Mouse (Mus musculus) heart, adult 2 months (tissue): ENCODE results near the gene Fam24a. TPM values are rescaled to one million over a fixed set of nuclear protein-coding genes. Genes with fewer than 3 reads are reported as not detected.

Experiments
- DNase-seq, 2 experiments: peaks; one replicate each; pipeline ENCODE4 v3.0.0; 2021
- H3K27ac ChIP-seq: fragments of 200-600 bp; 2 replicates; pipeline ENCODE4 v1.8.1; 2022
- H3K27me3 ChIP-seq: fragments of 200-500 bp; 2 replicates; pipeline ENCODE4 v1.6.1; 2012; ENCODE audit warnings: mild to moderate bottlenecking, low read length, inconsistent platforms, mixed read lengths; ENCODE audit not compliant: control insufficient read depth, insufficient read depth
- H3K36me3 ChIP-seq: fragments of 200-500 bp; 2 replicates; pipeline ENCODE4 v1.6.1; 2012; ENCODE audit warnings: low read length, inconsistent platforms; ENCODE audit not compliant: control insufficient read depth, insufficient read depth
- H3K4me1 ChIP-seq: fragments of 200-500 bp; 2 replicates; pipeline ENCODE4 v1.6.1; 2011; ENCODE audit warnings: low read length; ENCODE audit not compliant: control insufficient read depth, insufficient read depth
- H3K4me3 ChIP-seq: fragments of 200-600 bp; 2 replicates; pipeline ENCODE4 v1.8.1; 2022
- H3K79me2 ChIP-seq: fragments of 200-500 bp; replicated peaks from 2 replicates; pipeline ENCODE4 v1.6.1; 2012; ENCODE audit warnings: mild to moderate bottlenecking, inconsistent platforms, low read length, moderate library complexity, mixed read lengths; ENCODE audit not compliant: control insufficient read depth, insufficient read depth
- H3K9ac ChIP-seq: fragments of 200-500 bp; 2 replicates; pipeline ENCODE4 v1.6.1; 2012; ENCODE audit warnings: low read depth, mild to moderate bottlenecking, control low read depth, inconsistent platforms, low read length, mixed read lengths
- CTCF ChIP-seq: fragments of 200-600 bp; IDR thresholded peaks from 2 replicates; pipeline ENCODE4 v1.8.1; 2022; ENCODE audit warnings: antibody characterized with exemption, mild to moderate bottlenecking, moderate library complexity
- EP300 ChIP-seq: fragments of 200-500 bp; IDR thresholded peaks from 2 replicates; pipeline ENCODE4 v1.6.1; 2011; ENCODE audit warnings: low read depth, low read length, control low read depth; ENCODE audit not compliant: insufficient read depth
- POLR2A ChIP-seq: fragments of 200-500 bp; IDR thresholded peaks from 2 replicates; pipeline ENCODE4 v1.6.1; 2011; ENCODE audit warnings: mild to moderate bottlenecking, low read depth, low read length, control low read depth; ENCODE audit not compliant: insufficient read depth
- WGBS: fragments of 180-500 bp; shearing (Covaris S2); methylation state at CpG from one replicate; pipeline ENCODE4 v1.1.7; 2018; 5-methylcytosine and 5-hydroxymethylcytosine counted together
- intact Hi-C: fragments of 180-260 bp; cut with DNase I; formaldehyde crosslinking; loops from one replicate; pipeline ENCODE4 v1.15.1; 2025
- polyA plus RNA-seq: library from polyadenylated mRNA; depleted of rRNA; stranded (reverse); fragments of >200 nt; gene quantifications from 2 replicates; pipeline ENCODE4 v1.2.3, GENCODE M21; 2012
- total RNA-seq, 2 experiments: library from RNA; stranded (reverse); gene quantifications; 2 replicates each; pipeline ENCODE4 v1.2.3; 2021

Fam24a gene
- total and polyA plus RNA-seq, 3 experiments = not detected

DNA sequence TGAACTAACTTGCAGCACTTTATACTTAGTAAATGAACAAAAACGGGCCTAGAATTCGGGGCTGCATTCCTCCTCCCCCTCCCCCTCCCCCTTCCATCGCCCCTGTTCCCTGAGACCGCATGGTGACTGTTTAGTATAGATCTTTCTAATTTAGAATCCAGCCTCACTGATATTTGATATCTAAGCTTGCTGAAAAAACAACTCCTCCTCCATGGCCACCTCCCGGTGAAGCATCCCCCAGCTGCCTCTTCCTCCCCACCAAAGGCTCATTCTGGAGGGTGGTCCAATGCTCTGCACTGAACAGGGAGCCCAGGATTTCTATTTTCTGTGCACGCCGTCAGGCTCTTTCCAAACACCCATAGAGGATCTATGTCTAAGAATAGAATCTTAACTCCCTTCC is 15.3 kb upstream of the Fam24a start:
- Histone ChIP-seq H3K36me3 (no peaks in the 10 kb centered on the region), H3K27ac (no peak overlapping the region), H3K79me2 (no peaks in the 10 kb centered on the region), H3K4me3 (no peak overlapping the region), H3K4me1 (no peaks in the 10 kb centered on the region), H3K9ac (no peak overlapping the region), H3K27me3 (no peaks in the 10 kb centered on the region)
- WGBS = 67% methylated on average over 5 of the region's 7 CpGs
- intact Hi-C loops = no loop called here
- TF ChIP-seq EP300 = no peak
- no peak for TF ChIP-seq CTCF
- no peak for TF ChIP-seq POLR2A
- no peak for DNase-seq

DNA sequence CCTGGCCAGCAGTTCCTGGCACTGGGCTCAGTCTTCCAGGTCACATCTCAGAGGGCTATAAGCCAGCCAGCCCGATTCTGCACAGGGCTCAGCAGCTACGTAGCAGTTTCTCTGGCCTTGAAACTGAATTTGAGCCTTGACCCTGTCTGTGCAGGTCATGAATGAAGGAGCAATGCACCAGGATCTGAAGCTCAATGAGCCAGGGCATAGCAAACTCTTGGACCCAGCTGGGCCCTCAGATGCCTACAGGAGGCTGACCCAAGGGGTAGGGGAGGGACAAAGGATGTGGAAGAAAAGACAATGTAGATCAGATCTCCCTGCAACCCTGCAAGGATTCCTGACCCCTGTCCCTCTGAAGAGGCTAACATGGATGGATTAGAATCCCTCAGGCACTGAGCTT is 11.5 kb upstream of the Fam24a start, which contains the start of gene Cuzd1:
TSS of gene Cuzd1 (minus strand) at position 101 of the 400 bp plus-strand sequence.
- Histone ChIP-seq H3K79me2 (no peaks in the 10 kb centered on the region), H3K4me3 (no peak within 1 kb of the TSS), H3K27me3 (no peaks in the 10 kb centered on the region), H3K9ac (no peak within 1 kb of the TSS), H3K27ac (no peak within 1 kb of the TSS), H3K36me3 (no peaks in the 10 kb centered on the region), H3K4me1 (no peaks in the 10 kb centered on the region)
- WGBS = 45% methylated on average over 2 of the region's 2 CpGs
- no peak for DNase-seq
- no peak for TF ChIP-seq POLR2A
- no peak for TF ChIP-seq CTCF
- TF ChIP-seq EP300 = no peak
- intact Hi-C loops = no loop called here

DNA sequence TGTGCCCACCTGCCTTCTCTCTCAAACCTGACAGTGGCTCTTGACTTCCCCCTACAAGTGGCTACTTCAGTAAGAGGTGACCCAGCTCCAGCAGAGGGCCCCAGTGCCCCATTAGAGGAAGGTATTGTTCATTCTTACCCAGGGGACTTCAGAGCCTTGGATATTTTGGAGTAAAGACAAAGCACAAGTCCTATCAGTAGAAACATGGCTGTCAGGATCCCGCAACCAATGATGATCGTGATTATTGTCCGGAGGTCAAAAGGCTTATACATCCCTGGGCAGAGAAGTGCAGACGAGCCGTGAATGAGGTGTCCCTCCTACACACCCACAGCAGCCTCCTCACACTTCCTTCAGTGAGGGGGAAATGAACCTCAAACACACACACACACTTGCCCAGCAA is 6.6 kb upstream of the Fam24a start:
- no peaks in the 10 kb centered on the region for H3K36me3 ChIP-seq
- TF ChIP-seq CTCF (no peak), POLR2A (no peak), EP300 (no peak)
- H3K79me2 ChIP-seq = no peaks in the 10 kb centered on the region
- H3K27me3 ChIP-seq = no peaks in the 10 kb centered on the region
- H3K4me3 ChIP-seq = no peak overlapping the region
- no peak overlapping the region for H3K9ac ChIP-seq
- no peak overlapping the region for H3K27ac ChIP-seq
- H3K4me1 ChIP-seq = no peaks in the 10 kb centered on the region
- WGBS = 77% methylated on average over 5 of the region's 5 CpGs
- intact Hi-C loops = no loop called here
- DNase-seq = no peak

DNA sequence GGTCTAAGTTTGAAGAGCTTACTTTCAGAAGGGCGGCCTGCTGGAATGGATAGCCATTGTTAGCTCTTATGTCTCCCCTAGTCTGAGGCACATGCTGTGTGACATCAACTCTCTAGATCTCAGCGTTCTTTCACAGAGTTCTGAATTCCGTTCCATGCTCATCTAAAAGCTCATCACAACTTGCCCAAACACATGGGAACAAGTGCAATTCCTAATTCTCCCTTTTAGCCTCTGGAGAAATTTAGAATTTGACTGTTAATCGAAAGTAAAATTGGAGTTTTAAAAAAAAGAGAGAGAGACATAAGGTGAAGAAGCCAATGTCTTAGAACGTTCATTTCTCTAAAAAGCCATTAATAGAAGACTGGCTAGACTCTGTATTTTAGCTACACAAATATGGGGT is 4.2 kb upstream of the Fam24a start, which contains the start of gene Fam24b:
TSS of gene Fam24b (minus strand) at position 101 of the 400 bp plus-strand sequence.
- 91% methylated on average over 5 of the region's 5 CpGs for WGBS
- H3K79me2 ChIP-seq = no peaks in the 10 kb centered on the region
- H3K36me3 ChIP-seq = no peaks in the 10 kb centered on the region
- H3K4me3 ChIP-seq = no peak within 1 kb of the TSS
- no peaks in the 10 kb centered on the region for H3K27me3 ChIP-seq
- no peak within 1 kb of the TSS for H3K27ac ChIP-seq
- TF ChIP-seq POLR2A = no peak
- TF ChIP-seq CTCF = no peak
- no peak for TF ChIP-seq EP300
- H3K9ac ChIP-seq = no peak within 1 kb of the TSS
- intact Hi-C loops = no loop called here
- no peak for DNase-seq
- no peaks in the 10 kb centered on the region for H3K4me1 ChIP-seq

DNA sequence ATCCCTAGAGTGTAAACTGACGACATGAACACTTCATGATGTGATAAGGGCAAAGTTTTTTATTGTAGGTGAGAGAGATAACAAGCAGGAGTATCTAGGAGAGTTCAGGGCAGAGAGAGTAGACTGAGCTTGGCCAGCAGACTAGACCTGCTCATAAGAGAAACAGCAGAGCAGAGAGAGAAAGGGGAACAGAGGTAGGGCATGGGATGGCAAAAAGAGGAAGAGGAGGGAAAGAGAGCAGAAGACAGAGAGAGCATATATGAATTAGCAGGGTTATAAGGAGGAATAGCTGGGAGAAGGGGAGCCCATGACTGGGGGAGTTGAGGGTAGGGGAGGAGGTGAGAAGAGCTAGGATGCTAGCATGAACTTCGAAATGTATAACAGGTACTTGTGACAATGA is 2.0 kb upstream of the Fam24a start:
- TF ChIP-seq POLR2A = no peak
- TF ChIP-seq EP300 = no peak
- TF ChIP-seq CTCF = no peak
- intact Hi-C loops = no loop called here
- 48% methylated on average over 2 of the region's 2 CpGs for WGBS

DNA sequence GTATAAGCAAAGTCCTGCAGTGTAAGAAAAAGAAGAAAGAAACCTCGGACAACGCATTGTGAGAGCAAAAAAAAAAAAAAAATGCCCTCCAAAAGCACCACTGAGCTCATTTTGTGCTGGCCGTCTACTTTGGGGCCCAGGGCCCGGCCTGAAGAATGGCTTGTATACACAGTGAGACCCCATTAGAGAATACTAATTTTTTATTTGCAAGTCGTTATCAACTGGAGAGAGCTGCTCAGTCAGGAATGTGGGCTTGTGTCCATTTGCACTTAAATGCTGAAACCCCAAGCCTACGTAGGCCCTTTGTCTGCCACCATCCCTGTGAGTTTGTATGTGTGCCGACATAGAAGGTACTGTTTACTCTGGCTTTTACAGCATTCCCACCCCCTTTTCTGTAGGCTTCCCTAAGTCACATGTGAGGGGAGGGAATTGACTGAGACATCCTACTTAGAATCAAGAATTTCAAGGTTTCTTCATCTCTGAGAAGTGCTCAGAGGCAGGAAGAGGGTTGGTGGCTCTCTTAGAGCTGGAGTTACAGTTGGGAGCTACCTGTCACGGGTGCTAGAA is 3.9 kb downstream of the Fam24a start:
- H3K9ac ChIP-seq = no peak overlapping the region
- H3K36me3 ChIP-seq = no peaks in the 10 kb centered on the region
- H3K4me1 ChIP-seq = no peaks in the 10 kb centered on the region
- H3K27me3 ChIP-seq = no peaks in the 10 kb centered on the region
- DNase-seq = no peak
- TF ChIP-seq POLR2A = no peak
- TF ChIP-seq CTCF = no peak
- no peak for TF ChIP-seq EP300
- intact Hi-C loops = no loop called here
- H3K27ac ChIP-seq = no peak overlapping the region
- no peak overlapping the region for H3K4me3 ChIP-seq
- WGBS = 63% methylated on average over 8 of the region's 8 CpGs
- no peaks in the 10 kb centered on the region for H3K79me2 ChIP-seq

More for the DNA sequence above, 2.0 kb upstream of the Fam24a start:
- H3K27me3 ChIP-seq = no peaks in the 10 kb centered on the region
- no peak overlapping the region for H3K27ac ChIP-seq
- no peaks in the 10 kb centered on the region for H3K4me1 ChIP-seq
- H3K4me3 ChIP-seq = no peak overlapping the region
- no peak for DNase-seq
- H3K79me2 ChIP-seq = no peaks in the 10 kb centered on the region
- no peak overlapping the region for H3K9ac ChIP-seq
- no peaks in the 10 kb centered on the region for H3K36me3 ChIP-seq
